Mouse (Mus musculus) kidney, postnatal 0 days (tissue): ENCODE data around the gene Maml3. TPM values are rescaled to one million over a fixed set of nuclear protein-coding genes. Genes with fewer than 3 reads are reported as not detected.

Experiments used
- ATAC-seq: fragments of 200-750 bp; cut with Nextera tagmentation; replicated peaks from 2 replicates; pipeline ENCODE4 v1.8.0; 2017; ENCODE audit warnings: low read depth, moderate number of reproducible peaks, moderate TSS enrichment, moderate library complexity; ENCODE audit not compliant: low FRiP score
- DNase-seq: peaks from one replicate; pipeline ENCODE4 v3.0.0-alpha.2; 2016; ENCODE audit warnings: low spot score
- H3K27ac ChIP-seq: fragments of 300-500 bp; sonication (generic); 2 replicates; pipeline ENCODE4 v1.5.1; 2014; ENCODE audit warnings: mild to moderate bottlenecking
- H3K27me3 ChIP-seq: fragments of 300-500 bp; sonication (generic); 2 replicates; pipeline ENCODE4 v1.6.1; 2014; ENCODE audit warnings: low read length, mixed read lengths; ENCODE audit not compliant: insufficient read depth
- H3K36me3 ChIP-seq: fragments of 300-500 bp; sonication (generic); 2 replicates; pipeline ENCODE4 v1.6.1; 2014; ENCODE audit warnings: low read length, mixed read lengths; ENCODE audit not compliant: insufficient read depth
- H3K4me1 ChIP-seq: fragments of 300-500 bp; sonication (generic); replicated peaks from 2 replicates; pipeline ENCODE4 v1.6.1; 2014; ENCODE audit warnings: antibody characterized with exemption, low read length, mixed read lengths; ENCODE audit not compliant: insufficient read depth
- H3K4me2 ChIP-seq: fragments of 300-500 bp; sonication (generic); 2 replicates; pipeline ENCODE4 v1.6.1; 2014; ENCODE audit warnings: mild to moderate bottlenecking, low read length, moderate library complexity, mixed read lengths
- H3K4me3 ChIP-seq: fragments of 300-500 bp; sonication (generic); replicated peaks from 2 replicates; pipeline ENCODE4 v1.5.1; 2014; ENCODE audit warnings: low read depth, low read length
- H3K9ac ChIP-seq: fragments of 300-500 bp; sonication (generic); 2 replicates; pipeline ENCODE4 v1.6.1; 2014; ENCODE audit warnings: low read depth, low read length
- H3K9me3 ChIP-seq: fragments of 300-500 bp; sonication (generic); replicated peaks from 2 replicates; pipeline ENCODE4 v1.6.1; 2016; ENCODE audit warnings: low read length, inconsistent platforms, mixed read lengths
- CTCF ChIP-seq: IDR thresholded peaks from 2 replicates; pipeline ENCODE4 v1.5.1; 2016; ENCODE audit warnings: antibody characterized with exemption, low read depth, mild to moderate bottlenecking, moderate library complexity
- WGBS: fragments of 180-500 bp; shearing (Covaris S2); extraction: QIAGEN DNeasy Blood & Tissue Kit; methylation state at CpG from one replicate; pipeline ENCODE4 v1.1.7; 2014; 5-methylcytosine and 5-hydroxymethylcytosine counted together
- polyA plus RNA-seq: library from polyadenylated mRNA; unstranded; fragments of >200 nt; fragmentation: Nextera tagmentation; extraction: Ambion mirVana; gene quantifications from 2 replicates; pipeline ENCODE4 v1.2.1, GENCODE M21; 2015

Maml3 gene
- polyA plus RNA-seq, 1 experiment from 2014 or later, result 5.4 TPM

DNA sequence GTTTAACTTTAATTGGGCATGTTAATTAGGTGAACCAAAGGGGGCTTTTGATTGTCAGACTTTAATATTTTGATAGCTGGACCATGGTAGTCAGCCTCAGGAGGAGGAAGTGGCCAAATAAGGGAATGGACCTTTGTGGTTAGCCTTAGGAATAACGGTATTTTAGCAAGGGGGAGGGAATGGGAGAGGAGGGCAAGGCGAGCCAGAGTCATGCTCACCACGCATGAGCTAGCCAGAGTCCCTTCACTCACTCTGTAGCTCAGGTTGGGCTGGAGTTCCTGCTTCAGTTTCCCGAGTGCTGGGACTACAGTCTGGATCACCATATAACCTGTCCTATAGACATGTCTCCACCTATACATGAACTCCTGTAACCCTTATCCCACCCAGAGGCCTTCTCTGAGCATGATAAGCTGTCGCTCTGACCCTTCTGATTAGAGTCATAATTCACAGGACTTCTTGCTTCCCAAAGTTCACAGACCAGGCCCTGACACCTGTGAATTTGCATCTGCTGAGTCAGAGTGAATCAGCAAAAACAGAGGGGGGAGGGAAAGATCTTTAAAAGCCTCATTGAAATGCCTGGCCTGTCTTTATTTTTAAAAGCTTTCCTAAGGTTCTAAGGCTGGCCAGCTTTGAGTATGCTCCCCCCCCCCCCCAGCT is 434.3 kb downstream of the Maml3 start:
- Histone ChIP-seq H3K4me3 (no peak overlapping the region), H3K4me1 (no peaks in the 10 kb centered on the region), H3K36me3 (no peaks in the 10 kb centered on the region), H3K27ac (no peak overlapping the region), H3K9me3 (no peaks in the 10 kb centered on the region), H3K9ac (no peak overlapping the region), H3K4me2 (no peak overlapping the region), H3K27me3 (no peaks in the 10 kb centered on the region)
- 57% methylated on average over 5 of the region's 5 CpGs for WGBS
- DNase-seq (no peak), ATAC-seq (no peak)
- TF ChIP-seq CTCF, result no peak

- Histone ChIP-seq H3K4me1 (no peaks in the 10 kb centered on the region), H3K9me3 (no peaks in the 10 kb centered on the region), H3K36me3 (no peaks in the 10 kb centered on the region), H3K27ac (no peak overlapping the region), H3K4me3 (no peak overlapping the region), H3K9ac (no peak overlapping the region), H3K4me2 (no peak overlapping the region), H3K27me3 (no peaks in the 10 kb centered on the region)
- DNase-seq, result peak; percentile 50
- WGBS, result 41% methylated on average over 2 of the region's 2 CpGs
- no peak for ATAC-seq
- no peak for TF ChIP-seq CTCF
Measured at GRCm38 (mm10) chr3:51668607-51669006, 436.3 kb downstream of the Maml3 start.

- DNase-seq, result no peak
- no peaks in the 10 kb centered on the region for H3K9me3 ChIP-seq
- no peak overlapping the region for H3K4me3 ChIP-seq
- no peak for TF ChIP-seq CTCF
- H3K27ac ChIP-seq, result no peak overlapping the region
- 45% methylated on average over 6 of the region's 6 CpGs for WGBS
- H3K27me3 ChIP-seq, result no peaks in the 10 kb centered on the region
- H3K4me2 ChIP-seq, result no peak overlapping the region
- no peaks in the 10 kb centered on the region for H3K36me3 ChIP-seq
- no peak for ATAC-seq
- no peak overlapping the region for H3K9ac ChIP-seq
- 0 out of 2 replicates have a peak, but pooled peaks cover 3% of the 10 kb centered on the region for H3K4me1 ChIP-seq
Measured at GRCm38 (mm10) chr3:51662557-51662956, 442.3 kb downstream of the Maml3 start.

DNA sequence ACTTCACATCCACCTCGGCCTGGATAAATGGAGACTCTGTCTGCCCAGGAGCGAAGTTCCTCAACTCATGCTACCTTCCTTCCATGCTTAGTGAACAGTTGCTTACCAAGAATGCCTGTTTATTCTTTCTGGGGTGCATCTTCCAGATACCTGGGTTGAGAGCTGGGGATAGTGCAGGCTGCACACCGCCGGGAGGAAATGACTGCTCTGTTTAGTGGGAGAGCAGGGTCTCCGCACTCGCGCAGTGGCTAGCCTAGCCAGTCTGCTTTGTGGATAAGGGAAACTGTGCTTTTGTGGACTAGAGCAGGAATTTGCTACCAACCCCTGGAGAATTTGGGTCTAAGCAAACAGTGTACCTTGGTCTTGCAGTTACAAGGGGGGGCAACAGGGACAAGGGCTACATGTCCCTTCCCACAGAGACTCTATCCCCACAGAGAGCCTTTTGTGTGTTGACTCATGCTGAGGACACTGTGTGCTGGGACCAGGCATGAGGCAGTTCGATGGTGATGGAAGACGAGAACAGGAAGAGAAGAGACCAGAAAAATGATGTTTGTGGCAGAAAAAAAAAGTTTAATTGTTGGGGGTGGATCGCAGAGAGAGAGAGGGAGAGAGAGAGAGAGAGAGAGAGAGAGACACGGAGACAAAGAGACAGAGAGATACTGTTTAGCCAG is 442.9 kb downstream of the Maml3 start:
- H3K4me1 ChIP-seq, result 0 out of 2 replicates have a peak, but pooled peaks cover 3% of the 10 kb centered on the region
- no peak overlapping the region for H3K9ac ChIP-seq
- WGBS, result 79% methylated on average over 11 of the region's 11 CpGs
- H3K4me2 ChIP-seq, result no peak overlapping the region
- TF ChIP-seq CTCF, result no peak
- H3K27ac ChIP-seq, result no peak overlapping the region
- H3K36me3 ChIP-seq, result no peaks in the 10 kb centered on the region
- no peak overlapping the region for H3K4me3 ChIP-seq
- ATAC-seq (no peak), DNase-seq (no peak)
- no peaks in the 10 kb centered on the region for H3K9me3 ChIP-seq
- no peaks in the 10 kb centered on the region for H3K27me3 ChIP-seq

DNA sequence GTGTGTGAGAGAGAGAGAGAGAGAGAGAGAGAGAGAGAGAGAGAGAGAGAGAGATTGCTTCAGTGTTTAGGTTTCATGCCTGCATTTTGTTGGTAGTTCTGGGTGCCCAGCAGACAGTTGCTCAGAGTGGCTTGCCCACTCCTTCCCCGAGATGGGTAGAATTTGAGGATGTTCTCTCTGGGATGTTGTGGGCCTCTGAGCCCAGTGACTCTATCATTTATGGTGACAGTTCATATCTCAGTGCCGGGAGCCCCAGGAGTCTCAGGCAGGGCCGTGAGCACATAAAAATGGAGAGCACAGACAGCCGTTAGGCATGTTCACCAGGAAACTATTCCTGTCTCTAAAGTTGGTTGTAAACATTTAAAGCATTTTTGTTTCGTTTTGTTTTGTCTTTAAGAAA is 443.5 kb downstream of the Maml3 start:
- no peaks in the 10 kb centered on the region for H3K36me3 ChIP-seq
- 54% methylated on average over 5 of the region's 5 CpGs for WGBS
- no peak for ATAC-seq
- no peak overlapping the region for H3K4me2 ChIP-seq
- H3K27ac ChIP-seq, result no peak overlapping the region
- DNase-seq, result no peak
- H3K4me1 ChIP-seq, result 0 out of 2 replicates have a peak, but pooled peaks cover 3% of the 10 kb centered on the region
- TF ChIP-seq CTCF, result no peak
- no peak overlapping the region for H3K9ac ChIP-seq
- H3K27me3 ChIP-seq, result no peaks in the 10 kb centered on the region
- H3K4me3 ChIP-seq, result no peak overlapping the region
- H3K9me3 ChIP-seq, result no peaks in the 10 kb centered on the region

GRCm38 (mm10) chr3:51660821-51661276 is 444.0 kb downstream of the Maml3 start:
- Histone ChIP-seq H3K27me3 (no peaks in the 10 kb centered on the region), H3K4me1 (0 out of 2 replicates have a peak, but pooled peaks cover 3% of the 10 kb centered on the region), H3K9me3 (no peaks in the 10 kb centered on the region), H3K36me3 (no peaks in the 10 kb centered on the region), H3K9ac (no peak overlapping the region), H3K4me2 (no peak overlapping the region), H3K4me3 (no peak overlapping the region), H3K27ac (no peak overlapping the region)
- TF ChIP-seq CTCF, result no peak
- WGBS, result 81% methylated on average over 3 of the region's 3 CpGs
- ATAC-seq (0 out of 2 replicates have a peak, but pooled peaks have one; percentile 46), DNase-seq (peak; percentile 46)
